Mouse (Mus musculus): Measurements from ENCODE around the gene Wdr6. TPM values are rescaled to one million over a fixed set of nuclear protein-coding genes. Genes with fewer than 3 reads are reported as not detected.
A peak's percentile ranks its signal among the peaks of the same experiment; 100 is the strongest.

Wdr6 gene
- polyA plus RNA-seq, 1 experiment from 2014 or later, result 64.4 TPM

DNA sequence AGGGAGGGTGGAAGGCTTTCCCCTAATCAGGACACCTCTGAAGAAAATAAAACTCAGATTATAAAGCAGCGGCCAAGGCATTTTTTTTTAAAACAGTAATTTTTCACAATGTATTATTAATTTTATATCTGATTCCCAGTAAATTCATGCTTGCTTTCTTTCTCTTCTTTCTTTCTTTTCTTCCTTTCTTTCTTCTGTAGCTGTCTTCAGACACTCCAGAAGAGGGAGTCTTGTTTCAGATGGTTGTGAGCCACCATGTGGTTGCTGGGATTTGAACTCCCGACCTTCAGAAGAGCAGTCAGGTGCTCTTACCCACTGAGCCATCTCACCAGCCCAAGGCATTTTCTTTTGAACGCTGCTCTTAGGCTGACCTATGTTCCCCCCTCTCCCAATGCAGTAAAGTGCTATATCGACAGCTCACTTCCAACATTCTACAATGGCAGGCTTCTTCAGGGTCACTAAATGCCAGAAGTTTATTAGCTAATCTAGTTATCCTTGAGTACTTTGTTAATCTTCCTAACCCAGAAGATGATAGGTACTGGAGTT is 20.6 kb upstream of the Wdr6 start:
- Histone ChIP-seq H3K9ac (ENCODE audit: low read depth, low read length) (no peak overlapping the region), H3K36me3 (ENCODE audit: control insufficient read depth, insufficient read depth, low read length) (peaks cover 4% of the 10 kb centered on the region; the same call in 1 of the 2 replicates), H3K4me1 (ENCODE audit: control insufficient read depth, insufficient read depth, low read length) (peaks cover 9% of the 10 kb centered on the region), H3K4me2 (ENCODE audit: low read depth, low read length) (no peak overlapping the region), H3K27me3 (replicated peaks; ENCODE audit: control insufficient read depth, insufficient read depth, low read length) (no peaks in the 10 kb centered on the region; the same call in 1 of the 2 replicates), H3K9me3 (ENCODE audit: control insufficient read depth, low read length) (no peaks in the 10 kb centered on the region), H3K4me3 (ENCODE audit: low read length) (no peak overlapping the region), H3K27ac (ENCODE audit: low read length) (no peak overlapping the region)
- ATAC-seq, result no peak
- 77% methylated on average over 4 of the region's 4 CpGs for WGBS

DNA sequence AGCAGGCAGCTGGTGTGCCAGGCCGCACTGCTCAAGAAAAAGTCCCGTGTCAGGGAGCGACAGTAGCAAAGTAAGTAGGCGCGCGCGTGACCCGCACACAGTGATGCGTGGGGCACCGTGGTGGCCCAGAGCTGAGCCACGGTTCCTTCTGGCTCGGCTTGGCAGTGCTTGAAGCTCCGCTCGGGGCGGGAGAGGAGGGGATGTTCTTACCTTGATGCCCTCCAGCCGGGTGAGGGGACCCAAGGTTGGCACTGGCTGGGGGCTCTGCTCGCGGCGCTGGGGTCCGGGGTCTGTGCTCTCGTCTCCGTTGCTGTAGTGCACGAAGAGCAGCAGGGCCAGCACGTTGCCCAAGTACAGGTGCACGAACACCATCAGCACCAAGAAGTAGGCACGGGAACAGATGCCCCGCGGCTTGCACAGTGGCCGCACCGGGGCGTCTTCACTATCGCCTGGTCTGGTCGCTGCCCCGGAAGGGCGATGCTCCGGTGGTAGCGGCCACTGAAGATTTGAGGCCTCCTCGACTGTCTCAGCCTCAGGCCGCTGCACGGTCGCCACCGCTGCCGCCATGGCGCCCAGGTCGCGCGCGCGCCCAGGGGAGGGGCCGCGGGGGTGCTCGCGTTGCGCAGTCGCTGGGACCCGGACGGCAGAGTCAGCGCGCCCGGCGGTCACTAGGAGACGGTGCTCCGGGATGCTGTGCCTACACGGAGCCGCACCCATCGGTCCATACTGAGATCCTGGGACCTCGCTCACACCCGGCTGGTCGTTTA is 18.6 kb upstream of the Wdr6 start, which contains the start of gene P4htm:
Gene P4htm (minus strand): TSS at position 670 of the 767 bp plus-strand sequence.
- Histone ChIP-seq H3K27me3 (replicated peaks; ENCODE audit: control insufficient read depth, insufficient read depth, low read length) (no peaks in the 10 kb centered on the region; the same call in 1 of the 2 replicates), H3K9me3 (ENCODE audit: control insufficient read depth, low read length) (no peaks in the 10 kb centered on the region), H3K4me3 (ENCODE audit: low read length) (peak within 1 kb of the TSS; percentile 77), H3K9ac (ENCODE audit: low read depth, low read length) (peak within 1 kb of the TSS; percentile 76), H3K4me2 (ENCODE audit: low read depth, low read length) (peak within 1 kb of the TSS; percentile 92), H3K4me1 (ENCODE audit: control insufficient read depth, insufficient read depth, low read length) (peaks cover 9% of the 10 kb centered on the region), H3K36me3 (ENCODE audit: control insufficient read depth, insufficient read depth, low read length) (no peaks in the 10 kb centered on the region), H3K27ac (ENCODE audit: low read length) (no peak within 1 kb of the TSS)
- ATAC-seq, result peak; percentile 80
- WGBS, result 1% methylated on average over 69 of the region's 69 CpGs

DNA sequence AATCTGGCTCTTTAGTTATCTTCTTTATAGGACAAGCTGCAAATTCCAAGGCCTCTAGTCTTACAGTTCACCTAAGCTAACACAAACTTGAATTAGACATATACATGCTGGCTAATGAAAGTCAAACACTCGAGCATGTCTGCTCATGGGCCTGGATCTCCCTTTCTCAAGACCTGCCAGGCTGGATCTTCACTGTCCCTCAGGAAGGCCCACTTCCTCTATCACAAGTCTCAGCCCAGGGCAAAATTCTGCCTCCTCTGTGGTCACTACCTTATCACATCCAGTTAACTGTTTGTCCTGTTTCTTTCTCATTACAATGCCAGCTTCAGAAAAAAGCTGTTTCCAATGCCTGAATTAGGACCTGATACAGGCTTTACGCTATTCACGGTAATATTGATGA is 15.8 kb upstream of the Wdr6 start:
- H3K27me3 ChIP-seq (replicated peaks; ENCODE audit: control insufficient read depth, insufficient read depth, low read length), result no peaks in the 10 kb centered on the region; the same call in 1 of the 2 replicates
- WGBS, result 75% methylated on average over 3 of the region's 3 CpGs
- ATAC-seq, result no peak

DNA sequence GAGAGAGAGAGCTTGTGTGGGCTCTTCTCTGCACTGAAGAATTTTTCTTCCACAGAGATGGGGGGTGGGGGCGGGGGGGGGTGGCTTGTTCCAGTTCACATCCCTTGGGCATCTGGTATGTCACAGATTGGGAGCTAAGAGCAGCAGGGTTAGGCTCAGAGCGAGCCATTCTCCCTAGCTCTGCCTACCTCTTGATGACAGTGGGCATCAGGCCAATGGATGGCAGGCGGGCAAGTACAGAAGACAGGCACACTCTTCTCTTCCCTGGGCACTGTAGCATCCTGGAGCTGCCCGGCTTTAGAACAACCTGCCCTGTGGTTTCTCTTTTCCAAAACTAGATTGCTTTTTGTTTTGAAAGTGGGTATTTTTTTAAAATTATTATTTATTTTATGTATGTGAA is 12.9 kb upstream of the Wdr6 start:
- H3K9me3 ChIP-seq (ENCODE audit: control insufficient read depth, low read length), result no peaks in the 10 kb centered on the region
- peaks cover 17% of the 10 kb centered on the region for H3K4me1 ChIP-seq (ENCODE audit: control insufficient read depth, insufficient read depth, low read length)
- no peak overlapping the region for H3K4me3 ChIP-seq (ENCODE audit: low read length)
- H3K4me2 ChIP-seq (ENCODE audit: low read depth, low read length), result no peak overlapping the region
- no peak overlapping the region for H3K27ac ChIP-seq (ENCODE audit: low read length)
- H3K36me3 ChIP-seq (ENCODE audit: control insufficient read depth, insufficient read depth, low read length), result no peaks in the 10 kb centered on the region
- 86% methylated on average over 4 of the region's 4 CpGs for WGBS
- no peak for ATAC-seq
- no peak overlapping the region for H3K9ac ChIP-seq (ENCODE audit: low read depth, low read length)
- H3K27me3 ChIP-seq (replicated peaks; ENCODE audit: control insufficient read depth, insufficient read depth, low read length), result no peaks in the 10 kb centered on the region

More for the DNA sequence above, 15.8 kb upstream of the Wdr6 start:
- no peak overlapping the region for H3K4me2 ChIP-seq (ENCODE audit: low read depth, low read length)
- no peaks in the 10 kb centered on the region for H3K36me3 ChIP-seq (ENCODE audit: control insufficient read depth, insufficient read depth, low read length)
- no peak overlapping the region for H3K27ac ChIP-seq (ENCODE audit: low read length)
- no peak overlapping the region for H3K9ac ChIP-seq (ENCODE audit: low read depth, low read length)
- H3K4me3 ChIP-seq (ENCODE audit: low read length), result no peak overlapping the region
- no peaks in the 10 kb centered on the region for H3K9me3 ChIP-seq (ENCODE audit: control insufficient read depth, low read length)
- peaks cover 9% of the 10 kb centered on the region for H3K4me1 ChIP-seq (ENCODE audit: control insufficient read depth, insufficient read depth, low read length)

DNA sequence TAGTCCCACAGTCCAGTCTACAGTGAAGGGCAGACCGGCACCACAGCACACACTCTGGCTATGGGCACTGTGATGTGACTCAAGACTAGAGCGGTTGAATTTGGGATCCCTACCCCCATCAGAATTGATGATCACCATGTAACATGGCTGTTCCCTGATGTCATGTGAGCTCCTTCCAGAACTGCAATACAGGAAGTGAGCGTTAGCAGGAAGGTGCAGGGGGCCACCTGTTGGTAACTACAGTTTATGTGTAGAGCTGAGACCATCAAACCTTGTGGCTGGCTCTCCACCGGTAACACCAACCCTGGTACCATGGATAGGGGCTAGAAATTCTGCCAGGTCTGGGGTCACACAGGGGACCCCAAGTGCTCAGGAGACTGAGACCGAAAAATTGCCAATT is 10.7 kb upstream of the Wdr6 start:
- Histone ChIP-seq H3K4me2 (ENCODE audit: low read depth, low read length) (no peak overlapping the region), H3K9ac (ENCODE audit: low read depth, low read length) (no peak overlapping the region), H3K4me1 (ENCODE audit: control insufficient read depth, insufficient read depth, low read length) (peaks cover 17% of the 10 kb centered on the region), H3K9me3 (ENCODE audit: control insufficient read depth, low read length) (no peaks in the 10 kb centered on the region), H3K27ac (ENCODE audit: low read length) (no peak overlapping the region), H3K4me3 (ENCODE audit: low read length) (no peak overlapping the region), H3K27me3 (replicated peaks; ENCODE audit: control insufficient read depth, insufficient read depth, low read length) (no peaks in the 10 kb centered on the region), H3K36me3 (ENCODE audit: control insufficient read depth, insufficient read depth, low read length) (no peaks in the 10 kb centered on the region)
- no peak for ATAC-seq
- 63% methylated on average over 5 of the region's 5 CpGs for WGBS

DNA sequence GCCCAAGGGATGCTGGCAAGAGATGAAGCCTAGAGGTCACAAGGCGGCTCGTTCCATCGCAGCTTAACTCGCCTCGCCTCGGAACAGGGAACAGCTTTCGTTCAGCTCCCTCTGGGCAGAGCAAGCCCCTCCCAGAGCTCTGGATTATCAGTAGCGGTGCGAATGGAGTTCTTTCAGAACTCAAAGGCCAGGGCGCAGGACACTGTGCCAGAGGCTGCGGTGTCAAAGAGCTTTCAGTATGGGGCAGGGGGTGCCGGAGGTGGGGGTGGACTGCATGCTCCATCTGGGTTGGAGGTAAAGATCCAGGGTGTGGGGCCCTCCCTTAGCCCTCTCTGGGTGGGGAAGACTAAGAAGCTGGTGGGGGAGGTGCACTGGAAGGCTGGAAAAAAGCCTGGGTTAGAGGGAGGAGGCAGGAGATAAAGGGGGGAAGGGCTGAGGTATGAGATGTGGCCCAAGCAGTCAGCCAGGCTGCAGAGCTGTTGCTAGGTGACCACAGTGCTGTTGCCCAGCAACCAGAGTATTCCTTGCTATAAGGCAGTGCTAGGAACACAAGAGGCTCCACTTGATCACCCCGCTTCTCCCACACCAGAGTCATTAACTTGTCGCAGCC is 9.1 kb upstream of the Wdr6 start:
- peak; percentile 90 for ATAC-seq
- Histone ChIP-seq H3K4me3 (ENCODE audit: low read length) (peak overlapping the region; percentile 9; the same call in 1 of the 2 replicates), H3K4me1 (ENCODE audit: control insufficient read depth, insufficient read depth, low read length) (peaks cover 17% of the 10 kb centered on the region), H3K4me2 (ENCODE audit: low read depth, low read length) (peak overlapping the region; percentile 33), H3K36me3 (ENCODE audit: control insufficient read depth, insufficient read depth, low read length) (no peaks in the 10 kb centered on the region), H3K9ac (ENCODE audit: low read depth, low read length) (peak overlapping the region; percentile 30; the same call in 1 of the 2 replicates), H3K9me3 (ENCODE audit: control insufficient read depth, low read length) (no peaks in the 10 kb centered on the region), H3K27me3 (replicated peaks; ENCODE audit: control insufficient read depth, insufficient read depth, low read length) (no peaks in the 10 kb centered on the region), H3K27ac (ENCODE audit: low read length) (peak overlapping the region; percentile 47; the same call in 1 of the 2 replicates)
- 9% methylated on average over 14 of the region's 14 CpGs for WGBS

DNA sequence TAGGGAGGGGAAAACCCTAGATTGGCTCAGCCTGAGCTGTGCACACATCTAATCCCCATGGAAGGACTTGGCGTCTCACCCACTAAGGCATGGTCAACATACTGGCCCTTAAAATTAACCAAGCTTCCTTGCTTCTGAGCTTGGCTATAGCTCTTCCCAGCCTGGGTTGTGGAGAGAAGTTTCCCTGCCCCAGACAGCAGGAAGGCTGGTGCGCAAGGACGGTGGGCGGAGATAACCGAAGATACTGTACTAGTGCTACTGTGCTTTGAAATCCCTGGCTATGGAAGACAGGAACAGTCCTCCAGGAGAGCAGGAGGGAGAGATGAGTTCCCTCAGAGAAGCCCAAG is 778 bp upstream of the Wdr6 start:
- Histone ChIP-seq H3K27ac (ENCODE audit: low read length) (peak overlapping the region; percentile 81), H3K36me3 (ENCODE audit: control insufficient read depth, insufficient read depth, low read length) (peaks cover 7% of the 10 kb centered on the region), H3K4me3 (ENCODE audit: low read length) (peak overlapping the region; percentile 80), H3K9me3 (ENCODE audit: control insufficient read depth, low read length) (no peaks in the 10 kb centered on the region), H3K4me1 (ENCODE audit: control insufficient read depth, insufficient read depth, low read length) (peaks cover 24% of the 10 kb centered on the region), H3K9ac (ENCODE audit: low read depth, low read length) (peak overlapping the region; percentile 88), H3K4me2 (ENCODE audit: low read depth, low read length) (peak overlapping the region; percentile 79), H3K27me3 (replicated peaks; ENCODE audit: control insufficient read depth, insufficient read depth, low read length) (no peaks in the 10 kb centered on the region)
- 51% methylated on average over 5 of the region's 5 CpGs for WGBS
- no peak for ATAC-seq

DNA sequence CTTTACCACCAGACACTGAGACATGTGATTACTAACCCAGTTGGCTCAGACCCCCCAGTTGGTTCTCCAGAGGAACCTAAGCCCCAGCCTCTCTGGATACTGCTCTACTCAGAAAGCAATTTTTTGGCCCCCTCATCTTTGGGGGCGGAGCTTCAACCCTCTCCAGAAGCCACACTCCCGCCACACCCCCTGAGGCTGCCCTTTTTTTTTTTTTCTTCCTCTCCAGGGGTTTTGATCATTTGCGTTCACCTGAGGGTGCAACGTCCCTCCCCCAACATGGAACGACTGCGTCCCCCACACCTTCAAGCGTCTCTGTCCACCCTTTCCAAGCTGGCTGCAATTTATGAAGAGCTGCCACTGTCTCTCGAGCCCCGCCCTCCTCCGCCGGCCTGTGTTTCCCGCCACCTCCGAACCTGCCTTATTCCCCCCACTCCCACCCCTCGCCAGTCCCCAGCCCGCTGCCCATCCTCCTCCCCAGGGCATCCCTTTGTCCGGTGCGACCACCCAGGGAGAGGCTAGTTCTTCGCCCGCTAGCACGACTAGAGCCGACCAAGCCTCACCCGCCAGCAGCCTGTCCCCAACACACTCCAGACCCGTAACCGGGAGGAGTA is 500 bp downstream of the Wdr6 start:
- WGBS, result under 1% methylated on average over 24 of the region's 24 CpGs
- peak overlapping the region; percentile 93 for H3K27ac ChIP-seq (ENCODE audit: low read length)
- no peaks in the 10 kb centered on the region for H3K27me3 ChIP-seq (replicated peaks; ENCODE audit: control insufficient read depth, insufficient read depth, low read length)
- peak overlapping the region; percentile 80 for H3K4me3 ChIP-seq (ENCODE audit: low read length)
- peak overlapping the region; percentile 88 for H3K9ac ChIP-seq (ENCODE audit: low read depth, low read length)
- H3K4me2 ChIP-seq (ENCODE audit: low read depth, low read length), result peak overlapping the region; percentile 79
- H3K4me1 ChIP-seq (ENCODE audit: control insufficient read depth, insufficient read depth, low read length), result peaks cover 32% of the 10 kb centered on the region
- H3K9me3 ChIP-seq (ENCODE audit: control insufficient read depth, low read length), result no peaks in the 10 kb centered on the region
- peaks cover 7% of the 10 kb centered on the region for H3K36me3 ChIP-seq (ENCODE audit: control insufficient read depth, insufficient read depth, low read length)
- no peak; the same call in 1 of the 2 replicates for ATAC-seq

DNA sequence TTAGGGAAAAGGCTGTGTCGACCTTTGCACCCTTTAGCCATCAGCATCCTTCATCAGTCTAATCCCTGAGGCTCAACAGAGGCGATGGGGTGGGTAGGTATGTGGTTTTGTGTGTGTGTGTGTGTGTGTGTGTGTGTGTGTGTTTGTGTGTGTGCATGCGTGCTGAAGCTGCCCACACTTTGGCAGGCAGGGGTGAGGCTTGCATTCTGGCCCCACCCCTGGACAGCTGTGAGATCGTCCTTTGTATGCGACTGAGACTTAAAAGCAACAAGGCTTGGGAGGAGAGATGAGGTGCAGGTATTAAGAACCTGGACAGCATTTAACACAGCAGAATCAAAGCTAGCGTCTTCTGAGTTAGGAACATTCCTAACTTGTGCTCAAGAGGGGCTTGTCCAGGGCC is 1.5 kb downstream of the Wdr6 start:
- Histone ChIP-seq H3K9me3 (ENCODE audit: control insufficient read depth, low read length) (no peaks in the 10 kb centered on the region), H3K4me1 (ENCODE audit: control insufficient read depth, insufficient read depth, low read length) (peaks cover 32% of the 10 kb centered on the region), H3K9ac (ENCODE audit: low read depth, low read length) (peak overlapping the region; percentile 88; the same call in 1 of the 2 replicates), H3K36me3 (ENCODE audit: control insufficient read depth, insufficient read depth, low read length) (peaks cover 11% of the 10 kb centered on the region), H3K4me2 (ENCODE audit: low read depth, low read length) (peak overlapping the region; percentile 79), H3K4me3 (ENCODE audit: low read length) (peak overlapping the region; percentile 80), H3K27ac (ENCODE audit: low read length) (no peak overlapping the region), H3K27me3 (replicated peaks; ENCODE audit: control insufficient read depth, insufficient read depth, low read length) (no peaks in the 10 kb centered on the region)
- WGBS, result 32% methylated on average over 6 of the region's 6 CpGs
- no peak for ATAC-seq

Measured in intestine, embryonic 16.5 days (tissue).